Mouse (Mus musculus): ENCODE results near the gene St6galnac3.

- TF ChIP-seq USF2 (conservative IDR thresholded peaks at IDR 0.05; ENCODE audit: low read depth, low read length) (no peak), CTCF (conservative IDR thresholded peaks at IDR 0.05 in 1 of 2, IDR thresholded peaks at IDR 0.05 in 1 of 2; ENCODE audit: low read depth in 2 of 2, low read length in 2 of 2) (no peak), MYC (IDR thresholded peaks at IDR 0.05; ENCODE audit: low read depth, low read length) (no peak), RAD21 (IDR thresholded peaks at IDR 0.05; ENCODE audit: low read depth, low read length) (no peak; the same call in 1 of the 2 replicates), JUND (conservative IDR thresholded peaks at IDR 0.05; ENCODE audit: low read depth, low read length) (no peak; the same call in 1 of the 2 replicates), ELF1 (IDR thresholded peaks at IDR 0.05; ENCODE audit: low read depth, low read length) (no peak), HCFC1 (IDR thresholded peaks at IDR 0.05; ENCODE audit: low read depth, low read length) (peak; percentile 63), POLR2A (IDR thresholded peaks at IDR 0.05; ENCODE audit: low read depth, low read length) (no peak), EP300 (IDR thresholded peaks at IDR 0.05; ENCODE audit: low read length) (peak; percentile 96)
Observed at GRCm38 (mm10) chr3:153261985-153262384, 463.0 kb downstream of the St6galnac3 start.

All from CH12.LX (cell line).